Mouse (Mus musculus): ENCODE data around the gene Ankrd26.

- TF ChIP-seq GATA1 (IDR thresholded peaks at IDR 0.05; ENCODE audit: low read length) (no peak), TAL1 (IDR thresholded peaks at IDR 0.05; ENCODE audit: low read length) (no peak)
Measured at GRCm38 (mm10) chr6:118533381-118533780, 28.6 kb downstream of the Ankrd26 start.
